Mouse (Mus musculus): ENCODE measurements around the gene Tbc1d24.
A peak's percentile ranks its signal among the peaks of the same experiment; 100 is the strongest.
"Not testable (repeated sequence)": the region's sequence is repeated elsewhere in the genome, so short reads cannot be mapped to it uniquely, and the experiment has no call there.

Tbc1d24 gene

DNA sequence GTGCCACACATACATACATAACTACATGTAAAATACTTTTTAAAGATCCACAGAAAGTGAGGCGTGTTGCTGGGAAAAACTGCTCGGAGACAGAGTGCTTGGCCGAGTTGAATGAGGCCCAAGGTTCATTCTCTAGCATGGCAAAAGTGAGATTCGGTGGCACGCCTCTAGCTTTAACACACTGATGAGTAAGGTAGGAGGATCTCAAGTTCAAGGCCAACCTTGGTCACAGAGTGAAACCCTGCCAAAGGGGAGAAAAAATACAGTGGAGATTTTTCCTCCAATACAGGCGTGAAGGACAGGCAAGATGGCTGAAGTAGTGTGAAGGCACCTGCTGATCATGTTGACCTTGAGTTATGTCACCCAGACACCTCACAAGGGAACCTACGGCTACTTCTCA, 55.9 kb downstream of the Tbc1d24 start:
- no peak for DNase-seq (ENCODE audit: low read depth)

DNA sequence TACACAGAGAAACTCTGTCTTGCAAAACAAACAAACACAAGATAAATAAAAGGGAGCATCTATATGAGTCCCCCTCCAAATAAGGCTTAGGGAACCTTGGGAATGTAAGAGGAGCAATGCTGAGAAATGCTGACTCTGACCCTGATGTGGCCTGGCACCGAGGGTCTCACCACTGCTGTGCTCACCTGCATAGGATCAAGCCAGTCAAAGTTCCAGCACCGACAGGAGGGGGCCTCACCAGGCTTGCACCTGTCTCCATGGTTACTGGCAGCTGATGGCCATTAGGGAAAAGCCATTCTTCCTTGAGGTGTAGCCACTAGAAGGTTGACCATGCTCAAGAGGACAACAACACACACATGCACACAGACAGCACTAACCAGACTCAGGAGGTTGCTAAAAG, 62.5 kb downstream of the Tbc1d24 start:
- no peak for DNase-seq (ENCODE audit: low read depth)

DNA sequence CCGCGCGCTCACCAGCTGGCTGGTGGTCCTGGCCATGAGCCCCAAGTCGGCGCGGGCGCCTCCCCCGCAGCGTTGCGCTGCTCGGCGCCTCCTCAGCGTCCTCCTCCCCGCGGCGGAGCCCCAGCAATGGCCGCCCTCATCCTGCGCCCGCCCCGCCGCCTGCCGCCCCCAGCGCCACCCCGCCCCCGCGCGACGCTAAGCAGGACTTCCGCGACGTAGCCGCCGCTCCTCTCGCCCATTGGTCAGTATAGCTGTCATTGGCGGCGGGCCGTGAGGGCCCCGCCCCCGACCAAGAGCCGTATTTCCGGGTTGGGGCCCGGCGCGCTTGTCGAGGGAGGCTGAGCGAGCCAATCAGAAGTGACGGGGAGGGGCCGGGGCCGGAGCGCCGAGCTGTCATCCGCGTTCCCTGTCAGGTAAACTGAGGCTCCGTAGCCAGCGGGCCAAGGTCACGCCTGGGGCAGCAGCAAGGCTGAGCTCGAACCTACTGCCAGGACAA, 63.9 kb downstream of the Tbc1d24 start:
- peak; percentile 98 for DNase-seq (ENCODE audit: low read depth)

DNA sequence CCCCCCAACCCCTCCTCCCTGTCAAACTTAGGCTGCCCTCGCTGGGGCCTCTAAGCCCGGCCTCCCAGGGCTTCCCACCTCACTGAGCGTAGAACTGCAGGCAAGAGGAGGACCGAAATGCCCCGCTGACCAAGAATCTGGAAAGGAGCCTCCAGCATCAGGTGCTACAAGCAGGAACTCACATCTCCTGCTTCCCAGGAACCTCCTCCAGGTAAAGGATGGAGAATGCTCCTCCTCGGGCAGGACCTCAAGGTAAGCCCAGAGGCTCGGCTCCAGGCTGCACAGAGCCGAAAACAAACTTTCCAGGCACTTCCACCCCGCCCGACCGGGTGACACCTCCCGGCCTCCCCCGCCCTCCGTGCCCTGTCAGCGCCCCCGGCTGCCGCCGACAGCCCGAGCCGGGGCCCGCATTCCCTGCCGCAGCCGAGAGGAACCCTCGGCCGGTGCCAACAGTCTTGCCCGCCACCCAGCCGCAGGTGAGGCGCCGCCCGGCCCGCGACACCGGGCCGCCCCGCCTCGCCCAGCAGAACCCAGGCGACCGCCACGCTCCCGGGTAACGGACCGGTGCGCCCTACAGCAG, 64.4 kb downstream of the Tbc1d24 start:
- peak; percentile 72 for DNase-seq (ENCODE audit: low read depth)

GRCm38 (mm10) chr17:24139968-24140367, 65.4 kb downstream of the Tbc1d24 start:
- DNase-seq (ENCODE audit: low read depth): no peak

DNA sequence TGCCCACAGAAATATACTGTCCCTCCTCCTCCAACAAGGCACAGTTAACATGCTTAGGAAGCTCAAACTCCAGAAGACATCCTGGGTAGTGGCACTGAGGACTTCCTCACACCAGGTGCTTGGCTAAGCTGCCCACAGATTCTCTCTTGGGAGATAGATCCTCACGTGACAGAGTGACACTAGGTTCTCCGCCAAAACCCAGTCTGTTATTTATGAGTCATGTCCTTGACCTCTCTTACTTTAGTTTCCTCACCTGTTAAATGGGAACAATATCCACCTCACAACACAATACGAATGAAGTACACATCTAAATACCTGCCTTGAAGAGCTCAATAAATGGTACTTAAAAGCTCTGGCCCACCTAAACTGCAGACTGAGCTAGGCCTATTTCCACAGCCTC, 66.1 kb downstream of the Tbc1d24 start:
- no peak for DNase-seq (ENCODE audit: low read depth)

GRCm38 (mm10) chr17:24137226-24137880, 68.0 kb downstream of the Tbc1d24 start:
- DNase-seq (ENCODE audit: low read depth): no peak

- no peak for DNase-seq (ENCODE audit: low read depth)
Observed at GRCm38 (mm10) chr17:24134062-24134461, 71.3 kb downstream of the Tbc1d24 start.

DNA sequence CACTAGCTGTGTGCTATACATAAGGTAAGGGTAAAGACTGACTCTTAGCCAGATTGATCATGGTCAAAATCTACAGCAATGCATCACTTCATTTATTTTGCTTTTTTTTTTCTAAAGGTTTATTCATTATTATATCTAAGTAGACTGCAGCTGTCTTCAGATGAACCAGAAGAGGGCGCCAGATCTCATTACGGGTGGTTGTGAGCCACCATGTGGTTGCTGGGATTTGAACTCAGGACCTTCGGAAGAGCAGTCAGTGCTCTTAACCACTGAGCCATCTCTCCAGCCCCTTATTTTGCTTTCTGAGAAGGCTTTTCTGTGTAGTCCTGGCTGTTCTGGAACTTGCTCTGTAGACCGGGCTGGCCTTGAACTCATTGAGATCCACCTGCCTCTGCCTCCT, 72.4 kb downstream of the Tbc1d24 start:
- peak; percentile 48 for DNase-seq (ENCODE audit: low read depth)

- no peak for DNase-seq (ENCODE audit: low read depth)
Observed at GRCm38 (mm10) chr17:24131570-24131969, 73.8 kb downstream of the Tbc1d24 start.

GRCm38 (mm10) chr17:24129246-24129645, 76.1 kb downstream of the Tbc1d24 start:
- DNase-seq (ENCODE audit: low read depth): not testable (repeated sequence)

GRCm38 (mm10) chr17:24127592-24127991, 77.8 kb downstream of the Tbc1d24 start:
- peak; percentile 46 for DNase-seq (ENCODE audit: low read depth)

- DNase-seq (ENCODE audit: low read depth): peak; percentile 56
Observed at GRCm38 (mm10) chr17:24126801-24127200, 78.6 kb downstream of the Tbc1d24 start.

Data from induced T-regulatory cell, adult 2 months (primary cell).